Mouse (Mus musculus): ENCODE results near the gene Foxn1. TPM values are rescaled to one million over a fixed set of nuclear protein-coding genes. Genes with fewer than 3 reads are reported as not detected.

Foxn1 gene
- polyA plus RNA-seq, 1 experiment from 2014 or later: not detected

DNA sequence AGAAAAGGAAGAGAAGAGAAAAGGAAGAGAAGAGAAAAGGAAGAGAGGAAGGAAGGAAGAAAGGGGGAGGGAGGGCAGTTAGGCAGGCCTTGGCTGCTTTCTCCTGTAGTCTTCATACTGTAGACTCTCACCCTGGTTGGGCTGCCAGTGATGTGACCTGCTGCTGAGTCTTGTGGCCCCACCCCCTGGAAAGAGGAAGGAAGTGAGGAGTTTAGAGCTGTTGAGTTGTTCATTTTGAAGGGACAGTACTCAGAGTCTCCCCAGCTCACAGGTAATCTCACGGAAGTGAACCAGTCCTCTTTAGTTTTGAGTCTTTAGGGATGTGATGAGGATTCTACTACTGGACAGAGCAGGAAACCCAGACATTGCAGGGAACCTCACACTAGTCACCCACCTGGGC lies 33.3 kb downstream of the Foxn1 start:
- Histone ChIP-seq H3K9ac (replicated peaks) (no peak overlapping the region), H3K4me3 (replicated peaks) (no peak overlapping the region), H3K27me3 (replicated peaks) (no peaks in the 10 kb centered on the region), H3K36me3 (peaks cover 14% of the 10 kb centered on the region), H3K4me2 (no peak overlapping the region), H3K27ac (replicated peaks) (no peak overlapping the region), H3K9me3 (replicated peaks) (no peaks in the 10 kb centered on the region), H3K4me1 (peaks cover 2% of the 10 kb centered on the region; the same call in 1 of the 2 replicates)
- 88% methylated on average over 1 of the region's 1 CpGs for WGBS
- no peak for ATAC-seq (ENCODE audit: low FRiP score)

DNA sequence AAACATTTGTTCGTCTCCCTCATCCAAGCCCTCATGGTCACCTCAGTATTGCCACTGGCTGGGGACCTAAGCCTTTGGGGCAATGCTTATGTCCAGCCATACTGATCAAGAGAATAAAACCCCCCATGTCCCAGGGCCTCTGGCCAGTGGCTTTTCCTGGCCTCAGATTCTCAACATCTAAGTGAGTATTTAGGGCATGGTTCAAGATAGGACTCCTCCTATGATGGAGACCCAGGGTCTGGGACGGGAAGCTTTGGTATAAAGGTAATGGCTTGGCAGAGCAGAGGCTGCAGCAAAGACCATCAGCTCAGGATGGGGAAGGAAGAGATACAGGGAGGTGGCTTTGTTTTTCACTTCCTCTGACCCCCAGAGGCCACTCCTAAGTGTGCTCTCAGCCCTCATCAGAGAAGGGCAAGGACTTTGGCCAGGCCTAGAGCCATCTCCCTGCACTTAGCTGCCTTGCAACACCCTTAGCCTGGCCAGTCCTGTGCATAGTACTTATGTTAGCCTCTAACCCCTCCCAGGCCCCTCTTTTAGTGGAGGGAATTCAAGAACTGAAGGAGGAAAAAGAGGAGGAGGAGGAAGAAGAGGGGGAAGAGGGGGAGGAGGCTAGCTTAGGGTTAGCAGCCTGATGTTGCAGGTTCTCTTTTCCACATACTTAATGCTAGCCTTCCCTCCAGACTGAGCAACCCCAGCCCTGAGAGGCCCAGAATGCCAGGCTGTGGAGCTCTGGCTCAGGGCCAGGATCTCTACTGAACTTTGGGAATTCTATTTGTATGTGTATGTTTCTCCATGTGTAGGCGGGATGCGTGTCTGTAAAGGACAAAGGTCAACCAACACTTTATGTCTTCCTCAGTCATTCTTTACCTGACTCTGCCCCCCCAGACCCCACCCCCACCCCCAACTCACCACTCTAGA lies 36.7 kb downstream of the Foxn1 start:
- Histone ChIP-seq H3K4me3 (replicated peaks) (no peak overlapping the region), H3K4me2 (no peak overlapping the region), H3K9me3 (replicated peaks) (no peaks in the 10 kb centered on the region), H3K27me3 (replicated peaks) (no peaks in the 10 kb centered on the region), H3K36me3 (peaks cover 14% of the 10 kb centered on the region), H3K9ac (replicated peaks) (no peak overlapping the region), H3K27ac (replicated peaks) (no peak overlapping the region), H3K4me1 (peaks cover 23% of the 10 kb centered on the region)
- 82% methylated on average over 4 of the region's 4 CpGs for WGBS
- no peak for ATAC-seq (ENCODE audit: low FRiP score)

DNA sequence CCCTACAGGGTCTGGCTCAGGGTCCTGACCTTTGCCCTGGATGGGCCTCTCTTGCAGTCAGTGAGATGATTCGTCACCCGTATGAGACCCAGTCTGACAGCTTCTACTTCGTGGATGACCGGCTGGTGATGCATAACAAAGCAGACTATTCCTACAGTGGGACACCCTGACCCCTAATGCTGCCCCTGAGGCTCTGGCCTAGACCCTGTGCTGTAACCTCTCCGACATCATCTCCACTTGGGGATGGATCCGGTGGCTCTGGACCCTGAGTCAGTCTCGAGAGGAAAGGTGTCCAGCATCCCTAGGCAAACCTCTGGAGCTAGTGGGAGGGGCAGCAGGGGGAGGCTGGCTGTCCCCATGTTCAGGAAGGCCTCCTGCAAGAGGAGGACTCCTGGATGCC lies 37.9 kb downstream of the Foxn1 start:
- Histone ChIP-seq H3K4me3 (replicated peaks) (no peak overlapping the region), H3K9ac (replicated peaks) (no peak overlapping the region)
- WGBS: 36% methylated on average over 7 of the region's 7 CpGs

DNA sequence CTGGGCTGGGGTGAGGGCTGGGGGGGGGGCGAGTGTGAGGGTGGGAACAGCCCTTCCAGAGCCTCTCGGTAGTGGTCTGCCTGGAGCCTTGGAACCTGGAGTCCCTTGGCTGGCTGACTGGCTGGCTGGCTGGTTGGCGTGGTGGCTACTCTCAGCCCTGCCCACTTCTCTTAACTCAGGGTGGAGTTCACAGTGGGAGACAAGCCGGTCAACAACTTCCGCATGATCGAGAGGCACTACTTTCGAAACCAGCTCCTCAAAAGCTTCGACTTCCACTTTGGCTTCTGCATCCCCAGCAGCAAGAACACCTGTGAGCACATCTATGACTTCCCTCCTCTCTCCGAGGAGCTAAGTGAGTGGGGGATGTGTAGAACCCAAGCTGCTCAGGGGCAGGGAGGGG lies 38.5 kb downstream of the Foxn1 start:
- Histone ChIP-seq H3K27me3 (replicated peaks) (no peaks in the 10 kb centered on the region), H3K9ac (replicated peaks) (no peak overlapping the region), H3K4me1 (peaks cover 32% of the 10 kb centered on the region), H3K4me2 (no peak overlapping the region), H3K27ac (replicated peaks) (no peak overlapping the region), H3K4me3 (replicated peaks) (no peak overlapping the region), H3K36me3 (peaks cover 14% of the 10 kb centered on the region), H3K9me3 (replicated peaks) (no peaks in the 10 kb centered on the region)
- 74% methylated on average over 9 of the region's 9 CpGs for WGBS
- no peak for ATAC-seq (ENCODE audit: low FRiP score)

More for the DNA sequence above, 37.9 kb downstream of the Foxn1 start:
- Histone ChIP-seq H3K27me3 (replicated peaks) (no peaks in the 10 kb centered on the region), H3K36me3 (peaks cover 14% of the 10 kb centered on the region), H3K4me2 (no peak overlapping the region), H3K9me3 (replicated peaks) (no peaks in the 10 kb centered on the region), H3K4me1 (peaks cover 32% of the 10 kb centered on the region), H3K27ac (replicated peaks) (no peak overlapping the region)
- no peak for ATAC-seq (ENCODE audit: low FRiP score)

DNA sequence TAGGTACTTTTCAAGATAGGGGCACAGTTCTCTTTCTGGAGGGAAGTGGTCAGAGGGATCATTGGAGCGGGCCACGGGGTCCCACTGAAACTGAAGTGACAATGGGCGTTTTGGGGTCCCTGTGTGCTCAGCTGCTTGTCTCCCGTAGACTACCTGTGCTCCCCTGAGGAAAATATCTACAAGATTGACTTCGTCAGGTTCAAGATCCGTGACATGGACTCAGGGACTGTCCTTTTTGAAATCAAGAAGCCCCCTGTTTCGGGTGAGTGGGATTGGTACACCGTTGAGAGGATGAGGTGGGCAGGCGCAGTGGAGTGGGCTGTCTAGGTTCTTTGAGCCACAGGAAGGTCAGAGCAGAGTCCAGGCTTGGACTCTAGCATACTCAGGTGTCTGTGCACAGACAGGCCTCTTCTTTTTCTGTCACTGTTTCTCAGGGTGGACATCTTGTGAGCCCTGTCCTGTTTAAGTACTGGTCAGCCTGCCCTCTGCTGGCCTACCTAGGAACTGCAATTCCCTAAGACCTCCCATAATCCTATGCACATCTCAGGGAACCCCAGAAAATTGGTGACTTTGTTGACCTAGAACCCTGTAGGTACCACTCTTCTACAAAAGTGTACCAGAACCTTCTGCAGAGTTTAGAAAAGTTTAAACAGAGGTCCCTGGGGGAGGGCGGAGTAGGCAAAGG lies 39.1 kb downstream of the Foxn1 start:
- no peak for ATAC-seq (ENCODE audit: low FRiP score)
- Histone ChIP-seq H3K4me1 (peaks cover 35% of the 10 kb centered on the region), H3K4me2 (no peak overlapping the region), H3K4me3 (replicated peaks) (no peak overlapping the region), H3K9me3 (replicated peaks) (no peaks in the 10 kb centered on the region), H3K9ac (replicated peaks) (no peak overlapping the region), H3K27ac (replicated peaks) (no peak overlapping the region), H3K27me3 (replicated peaks) (no peaks in the 10 kb centered on the region), H3K36me3 (peaks cover 14% of the 10 kb centered on the region)
- WGBS: 87% methylated on average over 10 of the region's 10 CpGs

DNA sequence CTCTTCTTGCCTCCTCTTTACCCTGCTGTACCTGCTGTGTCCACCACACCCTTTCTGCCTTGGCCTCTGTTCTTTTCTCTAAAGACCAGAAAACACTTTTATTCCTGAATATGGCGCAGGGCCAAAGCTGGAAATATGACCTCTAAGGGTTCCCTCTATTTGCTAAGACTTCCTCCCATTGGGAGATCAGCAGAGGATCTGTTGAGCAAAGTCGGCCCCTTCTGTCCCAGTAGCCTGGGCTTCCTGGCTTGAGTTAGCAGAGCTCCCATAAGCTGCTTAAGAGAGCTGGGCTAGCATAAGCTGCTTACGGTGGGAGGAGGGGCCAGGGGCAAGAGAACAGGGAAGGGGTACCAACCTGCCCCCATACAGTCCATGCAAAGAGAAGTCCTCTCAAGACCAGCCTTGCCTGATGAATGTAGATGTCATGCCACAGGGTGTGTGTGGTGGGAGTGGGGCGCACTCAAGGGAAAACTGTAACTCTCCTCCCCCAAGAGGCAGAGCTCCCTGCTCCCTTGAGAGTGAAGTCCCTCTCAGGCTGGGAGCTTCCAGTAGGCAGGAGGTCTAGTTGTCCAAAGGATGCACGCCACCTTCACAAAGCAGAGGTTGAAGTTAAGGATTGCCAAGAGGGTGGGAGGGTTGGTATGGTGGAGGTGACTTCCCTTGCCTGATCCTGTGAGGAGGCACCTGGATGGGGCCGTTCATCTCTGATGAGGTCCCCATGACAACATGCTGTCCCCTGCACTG lies 39.9 kb downstream of the Foxn1 start:
- no peak overlapping the region for H3K4me2 ChIP-seq
- H3K4me3 ChIP-seq (replicated peaks): no peak overlapping the region
- H3K27me3 ChIP-seq (replicated peaks): no peaks in the 10 kb centered on the region
- 94% methylated on average over 6 of the region's 6 CpGs for WGBS
- no peaks in the 10 kb centered on the region for H3K9me3 ChIP-seq (replicated peaks)
- H3K27ac ChIP-seq (replicated peaks): no peak overlapping the region
- H3K36me3 ChIP-seq: peaks cover 16% of the 10 kb centered on the region
- no peak for ATAC-seq (ENCODE audit: low FRiP score)
- no peak overlapping the region for H3K9ac ChIP-seq (replicated peaks)
- H3K4me1 ChIP-seq: peaks cover 35% of the 10 kb centered on the region

DNA sequence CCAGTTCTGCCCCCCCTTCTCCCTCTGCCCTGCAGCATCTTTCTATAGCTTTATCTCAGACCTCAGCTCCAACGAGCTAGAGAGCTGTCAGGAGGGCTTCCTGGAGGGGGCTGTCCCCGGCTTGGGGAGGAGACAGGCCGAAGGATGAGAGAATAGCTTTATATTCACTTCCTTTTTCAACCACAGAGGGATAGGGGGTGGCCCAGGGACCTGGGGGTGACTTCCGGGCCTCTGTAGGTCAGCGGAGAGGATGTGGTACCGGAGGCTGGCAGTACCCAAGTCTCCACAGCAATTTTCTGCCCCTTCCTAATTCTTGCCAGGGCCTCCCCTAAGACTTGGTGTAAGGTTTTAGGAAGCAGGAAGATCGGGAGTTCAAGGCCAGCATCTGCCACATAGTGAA lies 40.6 kb downstream of the Foxn1 start:
- no peaks in the 10 kb centered on the region for H3K27me3 ChIP-seq (replicated peaks)
- peak overlapping the region; percentile 27; the same call in 1 of the 2 replicates for H3K9ac ChIP-seq (replicated peaks)
- no peak overlapping the region for H3K27ac ChIP-seq (replicated peaks)
- H3K4me3 ChIP-seq (replicated peaks): no peak overlapping the region
- peaks cover 23% of the 10 kb centered on the region for H3K36me3 ChIP-seq
- H3K4me2 ChIP-seq: no peak overlapping the region
- no peak for ATAC-seq (ENCODE audit: low FRiP score)
- 80% methylated on average over 7 of the region's 7 CpGs for WGBS
- peaks cover 35% of the 10 kb centered on the region for H3K4me1 ChIP-seq
- no peaks in the 10 kb centered on the region for H3K9me3 ChIP-seq (replicated peaks)

DNA sequence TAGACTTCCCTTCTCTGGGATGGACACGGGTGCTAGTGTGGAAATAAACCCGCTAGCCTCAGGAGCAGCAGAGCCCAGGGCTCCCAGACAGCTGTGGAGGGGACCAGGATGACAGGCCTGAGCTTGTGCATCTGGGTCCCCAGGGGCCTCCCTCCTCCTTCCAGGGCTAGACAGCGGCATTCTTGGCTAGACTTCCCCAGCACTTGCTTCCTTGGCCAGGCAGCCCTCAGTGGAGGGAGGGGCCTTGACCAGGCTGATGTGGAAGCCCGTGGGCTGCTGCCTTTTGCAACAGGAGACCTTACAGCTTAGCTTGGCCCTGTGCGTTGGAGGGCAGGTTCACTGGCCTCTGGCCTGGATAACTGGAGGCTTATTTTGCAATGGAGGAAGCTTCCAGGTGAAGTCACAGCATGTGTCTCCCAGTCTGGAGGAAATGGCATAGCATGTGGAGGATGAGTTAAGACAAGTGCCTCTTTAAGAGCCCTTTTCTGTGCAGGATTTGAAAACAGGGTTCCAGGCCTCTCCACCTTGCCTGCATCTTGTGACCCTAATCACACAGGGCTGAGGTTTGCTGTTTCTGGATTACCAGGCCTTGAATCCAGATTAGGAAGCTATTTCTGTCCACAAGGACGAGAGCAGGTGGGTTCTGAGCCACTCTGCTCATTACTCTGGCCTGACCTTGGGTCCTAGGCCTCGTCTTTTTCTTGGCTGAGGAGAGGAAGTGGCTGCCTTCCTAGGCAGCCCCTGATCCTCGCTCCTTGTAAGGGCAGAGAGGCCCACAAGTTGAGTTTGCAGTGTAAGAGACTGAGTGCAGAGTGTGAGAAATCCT lies 41.3 kb downstream of the Foxn1 start:
- peak overlapping the region; percentile 74; the same call in 1 of the 2 replicates for H3K4me3 ChIP-seq (replicated peaks)
- no peaks in the 10 kb centered on the region for H3K9me3 ChIP-seq (replicated peaks)

DNA sequence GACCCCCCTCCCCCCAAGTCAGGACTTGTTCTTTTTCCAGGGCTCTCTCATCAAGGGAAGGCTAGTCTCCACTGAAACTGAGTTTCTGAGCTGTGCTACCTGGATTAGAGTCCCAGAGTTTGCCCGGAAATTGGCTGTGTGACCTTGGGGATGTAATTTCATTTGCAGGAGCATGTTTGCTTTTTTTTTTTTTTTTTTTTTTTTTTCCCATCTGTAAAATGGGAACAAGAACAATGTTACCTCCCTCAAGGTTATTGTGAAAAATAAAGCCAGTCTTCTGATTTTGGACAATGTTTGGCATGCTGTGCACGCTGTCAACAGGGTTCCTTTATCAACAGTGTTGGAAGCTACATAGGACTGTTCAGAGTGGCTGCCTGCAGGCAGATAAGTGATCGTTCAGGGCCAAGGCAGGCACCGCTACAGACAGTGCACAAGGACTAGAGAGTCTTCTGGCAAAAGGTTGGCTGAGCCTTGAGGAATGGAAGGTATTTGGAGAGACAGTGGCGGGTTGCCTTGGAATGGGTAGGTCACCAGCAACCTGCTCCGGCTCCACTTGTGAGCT lies 41.9 kb downstream of the Foxn1 start:
- Histone ChIP-seq H3K9ac (replicated peaks) (peak overlapping the region; percentile 82), H3K4me2 (peak overlapping the region; percentile 78), H3K27ac (replicated peaks) (peak overlapping the region; percentile 92), H3K36me3 (peaks cover 35% of the 10 kb centered on the region), H3K27me3 (replicated peaks) (no peaks in the 10 kb centered on the region), H3K4me3 (replicated peaks) (peak overlapping the region; percentile 74), H3K4me1 (peaks cover 35% of the 10 kb centered on the region), H3K9me3 (replicated peaks) (no peaks in the 10 kb centered on the region)
- ATAC-seq (ENCODE audit: low FRiP score): no peak
- 81% methylated on average over 6 of the region's 6 CpGs for WGBS

More for the DNA sequence above, 41.3 kb downstream of the Foxn1 start:
- Histone ChIP-seq H3K4me2 (peak overlapping the region; percentile 78), H3K4me1 (peaks cover 35% of the 10 kb centered on the region), H3K36me3 (peaks cover 29% of the 10 kb centered on the region), H3K9ac (replicated peaks) (peak overlapping the region; percentile 27), H3K27ac (replicated peaks) (0 out of 2 replicates have a peak overlapping the region, but pooled peaks have one; percentile 29), H3K27me3 (replicated peaks) (no peaks in the 10 kb centered on the region)
- WGBS: 56% methylated on average over 8 of the region's 8 CpGs
- no peak for ATAC-seq (ENCODE audit: low FRiP score)

DNA sequence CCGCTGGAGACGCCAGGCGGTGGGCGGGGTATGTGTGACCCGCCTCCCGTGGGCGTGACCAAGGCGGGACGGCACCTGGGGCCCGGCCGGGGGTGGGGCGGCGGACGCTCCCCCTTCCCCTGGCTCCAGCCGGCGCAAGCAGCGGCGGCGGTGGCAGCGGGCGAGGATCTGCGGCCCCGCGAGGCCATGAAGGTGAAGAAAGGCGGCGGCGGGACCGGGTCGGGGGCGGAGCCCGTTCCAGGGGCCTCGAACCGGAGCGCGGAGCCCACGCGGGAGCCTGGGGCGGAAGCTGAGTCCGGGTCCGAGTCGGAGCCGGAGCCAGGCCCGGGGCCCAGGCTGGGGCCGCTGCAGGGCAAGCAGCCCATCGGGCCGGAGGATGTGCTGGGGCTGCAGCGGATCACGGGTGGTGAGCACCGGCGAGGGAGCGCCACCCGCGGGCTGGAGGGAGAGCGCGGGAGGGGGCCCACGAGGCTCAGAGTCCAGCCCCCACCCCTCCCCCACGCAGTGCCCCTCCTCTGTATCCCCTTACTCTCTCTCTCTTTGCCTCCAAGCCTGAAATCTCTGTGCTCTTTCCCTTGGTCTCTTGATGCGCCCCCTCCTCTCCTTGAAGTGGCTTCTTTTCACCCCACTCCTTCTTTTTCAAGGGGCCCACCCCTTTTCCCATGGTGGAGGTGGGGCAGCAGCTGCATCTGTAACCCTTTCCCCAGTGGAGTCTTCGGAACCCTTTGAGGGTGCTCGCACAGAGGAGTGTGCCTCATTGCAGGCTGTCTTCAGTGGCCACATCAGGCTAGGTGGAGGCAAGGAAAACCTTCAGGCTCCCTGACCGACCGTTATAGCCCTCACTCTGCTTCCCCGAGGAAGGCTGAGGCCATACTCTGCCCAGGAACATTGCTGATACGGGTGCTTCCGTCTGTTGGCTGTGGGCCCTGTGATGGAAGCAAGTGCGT lies 42.7 kb downstream of the Foxn1 start, which contains the start of gene Unc119:
Gene Unc119 (plus strand): TSS at position 102 of the 947 bp plus-strand sequence.
- ATAC-seq (ENCODE audit: low FRiP score): peak; percentile 88
- Histone ChIP-seq H3K27ac (replicated peaks) (peak within 1 kb of the TSS; percentile 92), H3K4me3 (replicated peaks) (peak within 1 kb of the TSS; percentile 74), H3K4me1 (peaks cover 35% of the 10 kb centered on the region), H3K9me3 (replicated peaks) (no peaks in the 10 kb centered on the region), H3K4me2 (peak within 1 kb of the TSS; percentile 78), H3K27me3 (replicated peaks) (no peaks in the 10 kb centered on the region), H3K36me3 (peaks cover 35% of the 10 kb centered on the region), H3K9ac (replicated peaks) (peak within 1 kb of the TSS; percentile 82)
- WGBS: 1% methylated on average over 63 of the region's 66 CpGs

Measured in neural tube, embryonic 15.5 days (tissue).